Mouse (Mus musculus): ENCODE data around the gene Scfd2.

The Scfd2 gene

GRCm38 (mm10) chr5:74240926-74241680, 290.5 kb downstream of the Scfd2 start:
- DNase-seq (ENCODE audit: low spot score): no peak

DNA sequence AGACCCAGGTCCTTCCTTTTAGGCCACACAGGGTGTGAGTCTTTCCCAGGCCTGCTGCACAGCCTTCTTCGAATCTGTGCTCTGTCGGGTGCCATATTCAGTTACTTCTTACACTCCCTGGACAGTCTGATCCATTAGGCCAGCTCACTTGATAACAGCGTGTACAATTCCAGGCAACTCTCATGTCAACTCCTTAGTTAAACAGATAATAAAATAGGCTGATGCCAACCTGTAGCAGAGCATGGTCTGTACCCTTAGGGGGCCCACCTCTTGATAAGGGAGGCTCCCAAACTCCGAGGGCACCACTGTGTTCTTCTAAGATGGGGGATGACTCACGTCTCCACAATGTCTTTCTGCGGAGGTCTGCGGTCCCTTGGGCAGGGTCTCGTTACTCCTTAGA, 291.3 kb downstream of the Scfd2 start:
- DNase-seq (ENCODE audit: low spot score): no peak

DNA sequence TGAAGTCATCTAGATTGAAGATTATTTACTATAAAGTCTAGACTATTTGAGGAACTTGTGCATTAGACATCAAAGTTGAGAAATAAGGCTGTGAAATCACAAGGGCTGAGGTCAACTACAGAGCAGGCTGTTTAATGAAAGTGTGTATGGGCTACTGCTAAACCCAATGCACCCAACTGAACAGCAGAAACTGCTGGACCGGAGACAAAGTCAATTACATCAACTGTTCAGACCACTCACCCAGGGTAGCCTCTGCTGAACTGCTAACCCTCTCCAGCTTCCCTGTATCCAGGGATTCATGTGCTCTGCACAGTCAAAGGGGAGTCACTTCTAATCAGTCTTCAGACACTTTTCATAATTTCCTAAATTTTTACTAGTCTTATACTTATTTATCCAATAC, 292.2 kb downstream of the Scfd2 start:
- no peak for DNase-seq (ENCODE audit: low spot score)

DNA sequence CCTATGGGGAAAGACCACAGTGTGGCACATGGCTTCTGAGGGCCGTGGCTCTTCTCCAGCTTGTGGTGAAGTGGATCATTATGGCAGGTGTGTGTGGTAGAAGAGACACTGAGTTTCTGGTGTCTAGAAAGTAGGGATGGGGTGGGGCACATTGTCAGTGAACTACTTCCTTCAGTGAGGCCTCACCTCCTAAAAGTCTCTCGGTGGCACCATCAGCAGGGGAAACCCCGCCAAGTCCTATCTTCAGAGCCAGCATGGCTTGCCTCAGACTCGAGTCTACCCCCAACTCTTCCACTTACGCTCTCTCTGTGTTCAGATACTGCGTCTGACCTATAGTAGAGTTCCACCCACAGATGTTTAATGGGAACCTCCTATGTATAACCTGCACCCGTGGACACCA, 297.8 kb downstream of the Scfd2 start:
- no peak for DNase-seq (ENCODE audit: low spot score)

GRCm38 (mm10) chr5:74230525-74230924, 301.0 kb downstream of the Scfd2 start:
- DNase-seq (ENCODE audit: low spot score): no peak

GRCm38 (mm10) chr5:74229775-74230413, 301.7 kb downstream of the Scfd2 start:
- no peak for DNase-seq (ENCODE audit: low spot score)

DNA sequence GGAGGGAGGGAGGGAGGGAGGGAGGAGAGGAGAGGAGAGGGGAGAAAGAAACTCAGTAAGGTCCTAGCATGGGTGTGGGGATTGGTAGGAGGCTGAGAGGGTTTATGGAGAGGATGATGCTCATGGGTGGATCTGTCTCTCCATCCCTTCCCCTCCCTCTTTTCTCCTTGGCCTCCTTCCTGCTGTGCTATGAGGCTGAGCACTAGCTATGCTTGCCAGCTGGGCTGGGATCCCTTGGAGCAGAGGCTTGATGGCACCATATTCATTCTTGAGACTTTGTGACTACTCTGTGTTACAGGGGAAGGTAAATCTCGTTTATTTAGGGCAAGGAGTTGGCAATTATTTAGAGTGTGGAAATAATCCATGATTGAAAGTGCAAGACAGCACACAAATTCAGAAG, 302.6 kb downstream of the Scfd2 start:
- DNase-seq (ENCODE audit: low spot score): no peak

DNA sequence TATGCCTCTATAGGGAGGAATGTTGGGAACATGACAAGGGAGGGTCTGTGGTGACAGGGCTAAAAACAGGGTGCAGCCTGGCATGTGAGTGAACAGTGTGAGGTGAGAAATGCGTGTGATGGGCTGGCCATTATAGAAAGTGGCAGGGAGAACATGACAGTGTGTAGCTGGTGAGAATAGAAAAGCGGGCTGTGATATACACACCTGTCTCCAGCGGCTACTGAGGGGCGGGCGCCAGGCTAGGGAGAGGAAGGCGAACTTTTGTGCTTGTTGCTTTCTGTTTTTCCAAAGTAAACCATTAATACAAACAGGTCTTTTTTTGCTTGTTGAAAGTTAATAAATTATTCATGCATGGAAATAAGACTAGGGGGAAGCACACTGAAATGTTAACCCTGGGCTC, 304.2 kb downstream of the Scfd2 start:
- no peak for DNase-seq (ENCODE audit: low spot score)

GRCm38 (mm10) chr5:74226183-74226582, 305.4 kb downstream of the Scfd2 start:
- DNase-seq (ENCODE audit: low spot score): no peak

GRCm38 (mm10) chr5:74224480-74224879, 307.1 kb downstream of the Scfd2 start:
- no peak for DNase-seq (ENCODE audit: low spot score)

GRCm38 (mm10) chr5:74222626-74223025, 308.9 kb downstream of the Scfd2 start:
- DNase-seq (ENCODE audit: low spot score): no peak

- no peak for DNase-seq (ENCODE audit: low spot score)
Measured at GRCm38 (mm10) chr5:74218524-74218923, 313.0 kb downstream of the Scfd2 start.

DNA sequence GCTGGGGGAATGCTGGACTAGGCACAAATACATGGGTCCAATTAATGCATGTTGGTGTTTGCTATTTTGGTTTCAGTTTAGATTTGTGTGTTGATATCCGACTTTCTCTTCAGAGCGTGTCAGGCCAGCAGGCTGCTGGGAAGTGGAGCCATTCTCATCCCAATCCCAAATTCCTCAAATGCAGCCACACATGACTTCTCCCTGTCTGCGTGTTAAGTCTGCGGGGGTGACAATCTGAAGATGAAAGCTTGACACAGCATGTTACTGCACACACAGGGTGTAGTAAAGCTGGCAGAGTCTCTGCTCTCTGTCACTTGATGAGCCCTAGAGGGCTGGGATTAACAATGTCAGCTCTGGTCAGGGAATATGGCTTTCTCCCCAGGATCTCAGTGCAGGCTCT, 316.4 kb downstream of the Scfd2 start:
- no peak for DNase-seq (ENCODE audit: low spot score)

- no peak for DNase-seq (ENCODE audit: low spot score)
Measured at GRCm38 (mm10) chr5:74214501-74215110, 317.0 kb downstream of the Scfd2 start.

GRCm38 (mm10) chr5:74211346-74211745, 320.2 kb downstream of the Scfd2 start:
- DNase-seq (ENCODE audit: low spot score): no peak

- no peak for DNase-seq (ENCODE audit: low spot score)
Measured at GRCm38 (mm10) chr5:74209640-74210039, 321.9 kb downstream of the Scfd2 start.

GRCm38 (mm10) chr5:74208438-74208837, 323.1 kb downstream of the Scfd2 start:
- DNase-seq (ENCODE audit: low spot score): no peak

GRCm38 (mm10) chr5:74207209-74207608, 324.4 kb downstream of the Scfd2 start:
- DNase-seq (ENCODE audit: low spot score): no peak

DNA sequence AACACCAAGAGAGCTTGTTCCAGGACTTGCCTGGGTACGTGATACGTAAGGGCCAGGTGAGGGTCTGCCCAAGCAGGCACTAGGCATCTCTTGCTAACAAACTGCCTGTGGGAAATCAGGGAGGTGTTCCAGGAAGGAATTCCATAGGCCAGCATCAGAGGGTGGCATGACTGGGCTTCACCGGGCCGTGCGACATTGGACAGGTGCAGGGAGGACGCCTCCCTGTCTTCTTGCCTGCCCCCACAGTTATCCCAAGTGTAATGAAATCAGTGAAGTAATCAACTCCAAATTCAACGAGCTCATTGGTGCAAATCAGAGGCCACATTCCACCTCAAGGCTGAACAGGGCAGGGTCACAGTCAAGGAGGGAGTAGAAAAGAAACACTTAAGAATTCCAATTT, 324.9 kb downstream of the Scfd2 start:
- DNase-seq (ENCODE audit: low spot score): no peak

DNA sequence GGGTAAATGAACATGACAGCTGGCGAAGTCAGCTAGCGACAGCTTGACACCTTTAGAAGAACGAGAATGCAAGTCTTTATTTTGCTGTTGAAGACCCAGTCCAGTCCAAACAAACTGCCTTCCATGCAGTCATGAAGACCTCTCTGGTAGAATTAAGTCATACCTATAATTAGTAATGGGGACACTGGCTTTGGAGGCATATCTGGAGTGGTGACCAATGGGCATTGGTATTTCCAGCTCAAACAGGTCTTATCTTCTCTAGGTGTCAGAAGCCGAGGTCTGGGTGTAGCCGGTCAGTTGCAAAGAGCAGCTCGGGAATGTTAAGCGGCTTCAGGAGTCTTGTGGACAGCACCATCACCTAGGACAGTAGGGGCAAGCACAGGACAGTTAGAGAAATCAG, 325.5 kb downstream of the Scfd2 start:
- DNase-seq (ENCODE audit: low spot score): no peak

GRCm38 (mm10) chr5:74205509-74205908, 326.1 kb downstream of the Scfd2 start:
- no peak for DNase-seq (ENCODE audit: low spot score)

DNA sequence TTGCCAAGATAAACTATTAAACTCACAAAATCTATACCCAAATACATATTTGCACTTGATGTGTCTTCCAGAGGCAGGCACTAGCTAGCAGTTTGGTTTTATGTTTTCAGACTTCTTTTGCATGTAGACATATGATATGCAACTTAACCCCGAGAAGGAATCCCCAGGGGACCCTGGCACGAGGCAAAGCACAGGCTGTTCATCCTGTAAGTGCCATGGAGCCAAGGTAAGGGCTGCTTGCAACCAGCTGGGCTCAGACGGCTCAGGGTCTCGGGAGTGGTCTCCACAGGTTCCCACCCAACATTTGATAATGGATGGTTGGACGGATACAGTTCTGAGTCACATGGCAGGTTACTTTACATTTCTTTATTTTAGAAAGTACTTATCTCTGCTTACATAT, 327.1 kb downstream of the Scfd2 start:
- DNase-seq (ENCODE audit: low spot score): no peak

- no peak for DNase-seq (ENCODE audit: low spot score)
Measured at GRCm38 (mm10) chr5:74202515-74202914, 329.0 kb downstream of the Scfd2 start.
